Mouse (Mus musculus): Measurements from ENCODE around the gene Cutc.

The Cutc gene

GRCm38 (mm10) chr19:43752489-43753225 lies at the start of gene Cutc, which contains the start of gene Cox15:
Gene Cutc (plus strand): TSS chr19:43752996.
Gene Cox15 (minus strand): TSS chr19:43753000.
- peak; percentile 99 for DNase-seq

GRCm38 (mm10) chr19:43704211-43704610 lies 48.6 kb upstream of the Cutc start:
- DNase-seq: peak; percentile 57

- no peak for DNase-seq
Measured at GRCm38 (mm10) chr19:43704787-43705497, 47.9 kb upstream of the Cutc start.

GRCm38 (mm10) chr19:43708206-43708605 lies 44.6 kb upstream of the Cutc start:
- no peak for DNase-seq

GRCm38 (mm10) chr19:43709317-43709716 lies 43.5 kb upstream of the Cutc start:
- DNase-seq: no peak

GRCm38 (mm10) chr19:43711159-43711916 lies 41.5 kb upstream of the Cutc start:
- no peak for DNase-seq

GRCm38 (mm10) chr19:43711971-43712370 lies 40.8 kb upstream of the Cutc start:
- peak; percentile 31 for DNase-seq

GRCm38 (mm10) chr19:43720061-43720460 lies 32.7 kb upstream of the Cutc start:
- no peak for DNase-seq

GRCm38 (mm10) chr19:43722891-43723290 lies 29.9 kb upstream of the Cutc start:
- DNase-seq: no peak

- no peak for DNase-seq
Measured at GRCm38 (mm10) chr19:43723501-43723900, 29.3 kb upstream of the Cutc start.

GRCm38 (mm10) chr19:43724194-43724593 lies 28.6 kb upstream of the Cutc start:
- no peak for DNase-seq

- DNase-seq: no peak
Measured at GRCm38 (mm10) chr19:43724821-43725220, 28.0 kb upstream of the Cutc start.

GRCm38 (mm10) chr19:43726510-43727146 lies 26.2 kb upstream of the Cutc start:
- no peak for DNase-seq

GRCm38 (mm10) chr19:43729296-43730036 lies 23.3 kb upstream of the Cutc start:
- DNase-seq: no peak

GRCm38 (mm10) chr19:43730037-43730428 lies 22.8 kb upstream of the Cutc start:
- DNase-seq: no peak

GRCm38 (mm10) chr19:43731157-43731556 lies 21.6 kb upstream of the Cutc start:
- no peak for DNase-seq

GRCm38 (mm10) chr19:43738409-43738808 lies 14.4 kb upstream of the Cutc start:
- no peak for DNase-seq

- no peak for DNase-seq
Measured at GRCm38 (mm10) chr19:43743401-43743800, 9.4 kb upstream of the Cutc start.

GRCm38 (mm10) chr19:43745740-43746139 lies 7.1 kb upstream of the Cutc start:
- no peak for DNase-seq

GRCm38 (mm10) chr19:43747877-43748276 lies 4.9 kb upstream of the Cutc start:
- DNase-seq: no peak

GRCm38 (mm10) chr19:43750008-43750407 lies 2.8 kb upstream of the Cutc start:
- DNase-seq: no peak

- peak; percentile 93 for DNase-seq
Measured at GRCm38 (mm10) chr19:43753226-43753835, 535 bp downstream of the Cutc start.

Data from kidney, postnatal 14 days (tissue).